Mouse (Mus musculus) neural tube, embryonic 11.5 days (tissue): ENCODE data around the gene G0s2. TPM values are rescaled to one million over a fixed set of nuclear protein-coding genes. Genes with fewer than 3 reads are reported as not detected.
A peak's percentile ranks its signal among the peaks of the same experiment; 100 is the strongest.

Source experiments
- ATAC-seq: fragments of 200-750 bp; cut with Nextera tagmentation; 2 replicates; pipeline ENCODE4 v1.8.0; 2017; ENCODE audit warnings: moderate number of reproducible peaks, mild to moderate bottlenecking, moderate TSS enrichment, moderate library complexity; ENCODE audit not compliant: insufficient read depth, low FRiP score, low TSS enrichment
- DNase-seq: peaks from one replicate; pipeline ENCODE4 v3.0.0-alpha.2; 2015; ENCODE audit warnings: low spot score
- H3K27ac ChIP-seq: fragments of 300-500 bp; sonication (generic); 2 replicates; pipeline ENCODE4 v1.5.1; 2014; ENCODE audit warnings: low read depth, mild to moderate bottlenecking, low read length
- H3K27me3 ChIP-seq: fragments of 300-500 bp; sonication (generic); 2 replicates; pipeline ENCODE4 v1.6.1; 2014; ENCODE audit warnings: mild to moderate bottlenecking, low read length, mixed read lengths; ENCODE audit not compliant: control insufficient read depth, insufficient read depth
- H3K36me3 ChIP-seq: fragments of 300-500 bp; sonication (generic); 2 replicates; pipeline ENCODE4 v1.6.1; 2014; ENCODE audit warnings: mild to moderate bottlenecking, low read length, moderate library complexity, mixed read lengths; ENCODE audit not compliant: control insufficient read depth, insufficient read depth
- H3K4me1 ChIP-seq: fragments of 300-500 bp; sonication (generic); 2 replicates; pipeline ENCODE4 v1.6.1; 2014; ENCODE audit warnings: low read length, mixed read lengths; ENCODE audit not compliant: control insufficient read depth, insufficient read depth
- H3K4me2 ChIP-seq: fragments of 300-500 bp; sonication (generic); 2 replicates; pipeline ENCODE4 v1.6.1; 2014; ENCODE audit warnings: low read depth, mild to moderate bottlenecking, moderate library complexity
- H3K4me3 ChIP-seq: fragments of 300-500 bp; sonication (generic); 2 replicates; pipeline ENCODE4 v1.5.1; 2014; ENCODE audit warnings: low read depth, low read length
- H3K9ac ChIP-seq: fragments of 300-500 bp; sonication (generic); 2 replicates; pipeline ENCODE4 v1.6.1; 2014; ENCODE audit warnings: mild to moderate bottlenecking, low read length
- H3K9me3 ChIP-seq: fragments of 300-500 bp; sonication (generic); 2 replicates; pipeline ENCODE4 v1.6.1; 2016; ENCODE audit warnings: low read length; ENCODE audit not compliant: control insufficient read depth
- WGBS: fragments of 180-500 bp; shearing (Covaris S2); extraction: QIAGEN DNeasy Blood & Tissue Kit; methylation state at CpG from one replicate; pipeline ENCODE4 v1.1.7; 2014; 5-methylcytosine and 5-hydroxymethylcytosine counted together
- polyA plus RNA-seq: library from polyadenylated mRNA; unstranded; fragments of >200 nt; fragmentation: Nextera tagmentation; extraction: Ambion mirVana; gene quantifications from 2 replicates; pipeline ENCODE4 v1.2.1, GENCODE M21; 2014

Gene G0s2
- polyA plus RNA-seq: 7.4 and 7.9 TPM in 2 replicates

DNA sequence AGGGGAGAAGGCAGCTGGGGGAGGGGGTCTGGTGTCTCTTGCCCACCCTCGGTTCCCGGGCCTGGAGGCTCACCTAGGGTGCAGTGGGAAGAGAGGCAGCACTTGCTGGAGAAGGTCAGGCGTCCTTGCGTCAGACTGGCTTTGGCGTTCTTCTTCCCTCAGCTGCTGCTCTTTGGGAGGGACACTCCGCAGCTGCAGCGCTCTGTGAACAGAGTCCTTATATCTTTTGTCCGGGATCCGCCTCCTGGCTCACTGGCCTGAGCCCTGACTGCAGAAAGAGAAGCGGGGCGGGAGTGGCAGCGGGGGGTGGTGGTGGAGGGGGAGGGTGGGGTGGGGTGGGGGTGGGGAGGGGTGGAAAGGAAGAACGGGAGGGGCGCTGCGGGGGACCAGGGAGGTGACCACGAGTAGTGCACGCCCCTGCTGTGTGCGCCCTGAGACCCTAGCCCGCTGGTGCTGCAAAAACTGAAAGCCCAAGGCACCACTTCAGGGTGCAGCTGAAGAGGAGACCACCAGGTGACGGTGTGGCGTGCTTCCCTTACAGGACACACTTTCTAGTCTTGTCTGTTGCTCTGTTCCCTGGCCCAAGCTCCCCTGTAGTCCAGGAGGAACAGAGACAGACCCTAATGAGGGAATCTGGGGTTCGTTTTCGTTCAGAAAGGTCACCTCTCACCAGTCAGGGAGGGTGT, at the start of gene G0s2:
Gene G0s2, minus strand, starts transcription at position 302 of the 686 bp plus-strand sequence.
- no peaks in the 10 kb centered on the region for H3K9me3 ChIP-seq
- DNase-seq: peak; percentile 66
- H3K4me1 ChIP-seq: peaks cover 8% of the 10 kb centered on the region; the same call in 1 of the 2 replicates
- peak within 1 kb of the TSS; percentile 60 for H3K9ac ChIP-seq
- H3K36me3 ChIP-seq: no peaks in the 10 kb centered on the region
- peak within 1 kb of the TSS; percentile 36 for H3K4me3 ChIP-seq
- ATAC-seq: peak; percentile 90
- H3K27ac ChIP-seq: 0 out of 2 replicates have a peak within 1 kb of the TSS, but pooled peaks have one; percentile 35
- H3K27me3 ChIP-seq: no peaks in the 10 kb centered on the region
- 0% methylated on average over 17 of the region's 23 CpGs for WGBS
- peak within 1 kb of the TSS; percentile 72 for H3K4me2 ChIP-seq

DNA sequence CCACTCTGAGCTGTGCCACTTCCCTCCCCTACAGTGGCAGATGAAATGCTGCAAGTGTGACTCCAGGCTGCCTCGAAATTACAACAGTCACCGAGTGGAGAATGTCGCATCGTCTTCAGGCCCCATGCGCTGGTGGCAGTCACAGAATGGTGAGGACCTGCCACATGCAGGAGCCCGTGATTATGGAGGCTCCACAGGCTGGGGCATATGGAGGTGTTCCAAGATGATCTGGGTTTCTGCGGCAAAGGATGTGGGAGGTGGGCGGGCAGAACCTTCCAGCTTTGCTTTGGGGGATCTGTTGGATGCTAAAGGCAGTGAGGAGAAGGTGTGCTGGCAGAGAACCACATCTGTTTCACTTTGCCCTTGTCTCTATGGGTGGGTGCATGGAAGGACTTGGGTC, 47.4 kb upstream of the G0s2 start:
- no peaks in the 10 kb centered on the region for H3K27me3 ChIP-seq
- no peak for ATAC-seq
- DNase-seq: no peak
- 90% methylated on average over 8 of the region's 8 CpGs for WGBS
- H3K4me2 ChIP-seq: no peak overlapping the region
- H3K27ac ChIP-seq: no peak overlapping the region
- H3K4me3 ChIP-seq: no peak overlapping the region
- H3K4me1 ChIP-seq: no peaks in the 10 kb centered on the region
- H3K9me3 ChIP-seq: no peaks in the 10 kb centered on the region
- H3K9ac ChIP-seq: no peak overlapping the region
- no peaks in the 10 kb centered on the region for H3K36me3 ChIP-seq

- ATAC-seq: no peak
- no peaks in the 10 kb centered on the region for H3K27me3 ChIP-seq
- no peak overlapping the region for H3K27ac ChIP-seq
- DNase-seq: no peak
- H3K4me2 ChIP-seq: no peak overlapping the region
- no peak overlapping the region for H3K9ac ChIP-seq
- H3K9me3 ChIP-seq: no peaks in the 10 kb centered on the region
- no peak overlapping the region for H3K4me3 ChIP-seq
- H3K4me1 ChIP-seq: no peaks in the 10 kb centered on the region
- 77% methylated on average over 3 of the region's 3 CpGs for WGBS
- H3K36me3 ChIP-seq: no peaks in the 10 kb centered on the region
Observed at GRCm38 (mm10) chr1:193319721-193320120, 46.7 kb upstream of the G0s2 start.

DNA sequence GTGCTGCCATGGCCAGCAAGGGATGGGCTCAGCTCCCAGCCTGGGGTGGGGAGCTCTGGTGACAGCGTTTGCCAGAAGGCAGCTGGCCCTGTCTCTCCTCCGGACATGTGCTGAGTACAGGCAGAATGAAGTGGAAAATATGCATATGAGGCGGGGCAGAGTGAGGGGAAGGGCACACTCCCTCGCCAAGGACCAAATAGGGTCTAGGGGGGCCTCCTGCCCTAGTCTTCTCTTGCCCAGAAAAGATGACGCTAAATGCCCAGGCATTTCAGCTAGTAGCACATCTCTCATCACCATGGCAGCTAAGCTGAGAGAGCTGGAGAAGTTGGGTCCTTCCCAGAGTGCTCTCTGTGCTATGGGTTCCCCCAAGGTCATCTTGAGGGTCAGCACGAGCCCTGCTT, 44.1 kb upstream of the G0s2 start:
- Histone ChIP-seq H3K4me1 (no peaks in the 10 kb centered on the region), H3K4me2 (no peak overlapping the region), H3K9me3 (no peaks in the 10 kb centered on the region), H3K36me3 (no peaks in the 10 kb centered on the region), H3K9ac (no peak overlapping the region), H3K27ac (no peak overlapping the region), H3K27me3 (no peaks in the 10 kb centered on the region), H3K4me3 (no peak overlapping the region)
- 55% methylated on average over 6 of the region's 6 CpGs for WGBS
- ATAC-seq: no peak
- no peak for DNase-seq

GRCm38 (mm10) chr1:193316358-193316750, 43.3 kb upstream of the G0s2 start:
- H3K4me3 ChIP-seq: no peak overlapping the region
- no peak for DNase-seq
- no peaks in the 10 kb centered on the region for H3K4me1 ChIP-seq
- H3K9ac ChIP-seq: no peak overlapping the region
- whole genome bisulfite sequencing: 83% methylated on average over 9 of the region's 9 CpGs
- no peak for ATAC-seq
- no peaks in the 10 kb centered on the region for H3K9me3 ChIP-seq
- H3K4me2 ChIP-seq: no peak overlapping the region
- H3K36me3 ChIP-seq: no peaks in the 10 kb centered on the region
- no peaks in the 10 kb centered on the region for H3K27me3 ChIP-seq
- no peak overlapping the region for H3K27ac ChIP-seq

- Histone ChIP-seq H3K9ac (no peak overlapping the region), H3K4me2 (no peak overlapping the region), H3K27me3 (no peaks in the 10 kb centered on the region), H3K4me1 (no peaks in the 10 kb centered on the region), H3K9me3 (no peaks in the 10 kb centered on the region), H3K4me3 (no peak overlapping the region), H3K27ac (no peak overlapping the region), H3K36me3 (no peaks in the 10 kb centered on the region)
- 80% methylated on average over 5 of the region's 5 CpGs for WGBS
- ATAC-seq (no peak), DNase-seq (no peak)
Observed at GRCm38 (mm10) chr1:193315705-193316357, 42.8 kb upstream of the G0s2 start.

GRCm38 (mm10) chr1:193311596-193311995, 38.6 kb upstream of the G0s2 start:
- H3K4me1 ChIP-seq: no peaks in the 10 kb centered on the region
- 80% methylated on average over 1 of the region's 1 CpGs for WGBS

GRCm38 (mm10) chr1:193310519-193311085, 37.6 kb upstream of the G0s2 start:
- ATAC-seq (no peak), DNase-seq (no peak)
- WGBS: 88% methylated on average over 3 of the region's 3 CpGs
- H3K36me3 ChIP-seq: no peaks in the 10 kb centered on the region
- no peaks in the 10 kb centered on the region for H3K27me3 ChIP-seq
- no peaks in the 10 kb centered on the region for H3K9me3 ChIP-seq
- no peak overlapping the region for H3K4me2 ChIP-seq
- H3K9ac ChIP-seq: no peak overlapping the region
- no peak overlapping the region for H3K4me3 ChIP-seq
- H3K4me1 ChIP-seq: no peaks in the 10 kb centered on the region
- H3K27ac ChIP-seq: no peak overlapping the region

More at GRCm38 (mm10) chr1:193311596-193311995, 38.6 kb upstream of the G0s2 start:
- Histone ChIP-seq H3K27ac (no peak overlapping the region), H3K4me2 (no peak overlapping the region), H3K9me3 (no peaks in the 10 kb centered on the region), H3K9ac (no peak overlapping the region), H3K4me3 (no peak overlapping the region), H3K36me3 (no peaks in the 10 kb centered on the region), H3K27me3 (no peaks in the 10 kb centered on the region)
- ATAC-seq (no peak), DNase-seq (no peak)
